Mouse (Mus musculus) thymus, postnatal 0 days (tissue): ENCODE data around the gene Jak1. TPM values are rescaled to one million over a fixed set of nuclear protein-coding genes. Genes with fewer than 3 reads are reported as not detected.
"Not testable (repeated sequence)": the region's sequence is repeated elsewhere in the genome, so short reads cannot be mapped to it uniquely, and the experiment has no call there.

ENCODE experiments used
- DNase-seq: peaks from one replicate; pipeline ENCODE4 v3.0.0-alpha.2; 2015; ENCODE audit warnings: low spot score
- polyA plus RNA-seq: library from polyadenylated mRNA; unstranded; fragments of >200 nt; fragmentation: Nextera tagmentation; extraction: Ambion mirVana; gene quantifications from 2 replicates; pipeline ENCODE4 v1.2.1, GENCODE M21; 2015

Jak1 gene
- polyA plus RNA-seq, 1 experiment from 2014 or later = 151 TPM

DNA sequence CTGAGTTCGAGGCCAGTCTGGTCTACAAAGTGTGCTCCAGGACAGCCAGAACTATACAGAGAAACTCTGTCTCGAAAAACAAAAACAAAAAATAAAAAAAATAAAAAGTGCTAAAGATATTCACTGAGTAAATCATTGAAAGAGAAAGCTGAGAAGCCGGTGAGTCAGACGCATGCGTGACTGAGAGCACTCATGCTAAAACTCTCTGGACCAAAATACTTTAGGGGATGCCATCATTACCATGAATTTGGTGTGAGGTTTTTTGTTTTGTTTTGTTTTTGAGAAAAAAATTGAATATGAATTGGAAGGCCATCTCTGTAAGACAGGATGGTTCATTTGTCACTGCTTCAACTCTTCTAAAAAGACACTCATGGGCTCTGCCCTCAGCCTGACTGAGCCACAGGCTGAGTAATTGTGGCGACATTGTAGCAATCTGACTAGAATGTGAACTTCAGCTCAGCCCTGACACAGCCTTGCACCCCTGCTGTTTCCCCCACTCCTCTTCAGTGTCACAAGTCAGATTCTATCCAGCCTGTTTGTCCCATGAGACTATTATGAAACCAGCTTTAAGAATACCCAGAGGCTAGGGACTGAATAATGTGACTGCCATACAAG, 11.5 kb upstream of the Jak1 start:
- no peak for DNase-seq

DNA sequence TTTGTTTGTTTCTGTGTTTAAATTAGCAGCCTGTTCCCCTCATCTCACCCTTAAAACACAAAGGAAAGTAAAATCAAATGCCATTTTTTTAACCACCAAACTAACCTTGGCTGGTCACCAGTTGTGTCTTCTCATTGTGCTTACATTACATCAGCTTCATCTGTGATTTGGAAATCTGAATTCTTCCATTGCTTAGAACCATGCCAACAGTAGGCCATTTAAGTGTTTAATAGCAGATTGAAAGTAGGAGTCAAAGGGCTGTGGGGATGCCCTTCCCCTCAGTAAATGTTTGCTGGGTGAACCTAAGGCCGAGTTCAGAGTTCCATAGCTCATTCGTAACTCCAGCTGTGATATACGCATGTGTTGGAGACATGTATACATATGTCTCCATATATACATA, 10.8 kb upstream of the Jak1 start:
- DNase-seq = no peak

DNA sequence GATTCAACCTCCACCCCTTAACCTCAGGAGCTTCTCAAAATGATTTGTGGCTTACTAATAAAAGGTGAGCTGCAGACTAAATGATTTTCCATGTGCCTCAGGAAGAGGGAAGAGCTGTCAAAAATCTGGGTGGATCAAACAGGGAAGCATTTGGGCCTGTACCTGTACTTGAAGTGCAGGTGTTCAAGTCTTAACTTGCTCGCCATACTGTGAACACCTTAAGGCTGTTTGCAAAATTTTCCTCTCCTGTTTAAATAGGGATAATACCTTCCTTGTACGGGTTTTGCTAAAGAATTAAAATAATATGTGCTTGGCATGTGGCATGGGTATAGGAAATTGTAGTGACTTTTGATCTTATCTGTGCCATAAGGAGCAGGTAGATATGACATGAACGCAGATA, 5.7 kb upstream of the Jak1 start:
- no peak for DNase-seq

DNA sequence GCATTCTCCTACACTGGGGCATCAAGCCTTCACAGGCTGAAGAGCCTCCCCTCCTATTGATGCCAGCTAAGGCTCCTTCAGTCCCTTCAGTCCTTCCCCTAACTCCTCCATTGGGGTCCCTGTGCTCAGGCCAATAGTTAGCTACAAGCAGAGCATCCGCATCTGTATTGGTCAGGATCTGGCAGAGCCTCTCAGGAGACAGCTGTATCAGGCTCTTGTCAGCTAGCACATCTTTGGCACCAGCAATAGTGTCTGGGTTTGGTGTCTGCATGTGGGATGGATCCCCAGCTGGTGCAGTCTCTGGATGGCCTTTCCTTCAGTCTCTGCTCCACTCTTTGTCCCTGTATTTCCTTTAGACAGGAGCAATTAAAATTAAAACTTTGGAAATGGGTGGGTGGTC, 3.4 kb upstream of the Jak1 start:
- DNase-seq = not testable (repeated sequence)

DNA sequence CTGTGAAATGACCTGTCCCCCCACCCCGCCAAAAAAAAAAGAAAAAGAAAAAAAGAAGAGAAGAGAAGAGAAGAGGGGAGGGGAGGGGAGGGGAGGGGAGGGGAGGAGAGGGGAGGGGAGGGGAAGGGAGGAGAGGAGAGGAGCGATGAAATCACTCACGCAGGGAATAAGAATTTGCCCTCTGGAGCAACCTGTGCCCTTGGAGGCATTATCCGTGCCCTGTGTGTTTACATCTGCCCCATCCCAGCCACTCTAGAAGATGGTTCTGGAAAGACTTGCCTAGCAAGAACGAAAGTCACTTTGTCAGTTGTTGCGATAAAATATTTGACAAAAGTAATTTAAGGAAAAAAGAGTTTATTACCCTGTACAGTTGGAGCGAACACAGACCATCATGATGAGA, 441 bp upstream of the Jak1 start:
- no peak for DNase-seq

DNA sequence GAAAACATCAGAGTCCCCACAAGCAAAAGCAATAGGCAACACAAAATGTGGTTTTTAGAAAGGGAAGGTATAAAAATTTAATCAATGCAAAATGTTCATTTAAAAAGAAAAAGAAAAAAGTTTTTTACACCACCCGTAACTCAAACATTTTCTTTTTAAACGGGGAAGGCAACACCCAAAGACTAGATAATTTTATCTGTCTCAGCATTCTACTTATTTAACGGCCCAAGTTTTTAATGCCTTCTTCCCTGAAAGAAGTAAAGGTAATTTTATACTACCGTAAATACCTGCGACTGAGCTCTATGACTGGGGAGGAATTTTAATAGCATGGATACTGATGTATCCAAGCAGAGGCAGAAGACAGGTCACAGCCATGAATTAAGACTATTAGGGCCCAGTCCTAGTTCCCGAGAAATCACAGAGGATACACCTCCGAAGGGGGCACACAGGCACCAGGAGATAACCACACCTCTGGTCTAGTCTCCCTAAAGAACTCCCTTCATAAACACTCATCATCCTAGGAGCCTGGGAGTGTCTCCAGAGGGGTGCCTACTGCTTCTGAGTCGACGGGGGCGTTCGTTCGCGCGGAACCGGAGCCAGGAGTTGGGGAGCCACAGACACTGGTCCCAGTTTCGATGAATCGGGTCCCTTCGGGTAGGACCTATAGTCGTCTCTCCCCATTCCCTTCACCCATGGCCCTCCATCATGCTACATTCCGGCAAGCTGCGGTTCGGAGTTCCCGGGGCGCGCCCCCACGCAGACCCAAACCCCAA, 928 bp downstream of the Jak1 start:
- DNase-seq = no peak

DNA sequence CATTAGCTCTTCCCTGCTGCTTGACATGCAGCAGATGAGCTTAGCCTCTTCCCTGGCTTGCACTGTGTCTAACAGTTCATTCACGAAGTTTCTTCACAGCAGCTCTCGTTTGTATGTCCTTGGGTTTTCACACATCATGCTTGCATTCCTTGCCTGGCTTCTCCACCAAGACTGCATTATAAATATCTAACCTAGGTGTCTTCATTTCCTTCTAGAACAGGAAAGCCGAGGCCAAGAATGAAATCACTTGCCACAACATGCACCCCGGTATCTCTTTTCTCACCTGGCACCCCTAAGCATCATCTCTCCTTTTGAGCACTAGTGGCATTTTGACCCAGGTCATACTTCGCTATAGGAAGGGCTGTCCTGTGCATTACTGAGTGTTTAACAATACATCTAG, 3.5 kb downstream of the Jak1 start:
- no peak for DNase-seq

DNA sequence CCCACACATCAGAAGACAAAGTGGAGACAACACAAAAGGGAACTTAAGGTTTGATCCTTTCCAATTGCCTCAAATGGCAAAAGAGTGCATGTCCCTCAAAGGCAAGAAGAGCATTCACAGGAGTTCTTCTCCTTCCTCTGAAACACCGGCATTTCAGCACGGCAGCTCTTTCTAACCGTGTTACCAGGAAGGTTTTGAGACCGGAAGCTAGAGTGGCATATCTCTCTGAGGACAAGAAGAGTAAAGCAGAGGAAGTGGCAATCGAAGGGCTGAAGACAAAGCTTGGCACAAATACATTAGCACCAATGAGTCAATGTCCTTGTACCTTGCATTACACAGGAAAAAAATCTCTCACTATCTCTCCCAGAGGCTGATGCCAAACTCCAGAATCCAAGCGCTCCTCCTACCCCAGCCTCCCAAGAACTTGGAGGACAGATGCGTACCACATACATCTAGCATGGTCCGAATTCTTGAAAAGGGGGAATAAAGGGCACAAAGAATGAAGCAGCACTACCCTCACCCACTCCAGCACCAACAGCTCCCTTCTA, 4.3 kb downstream of the Jak1 start:
- peak; percentile 72 for DNase-seq

DNA sequence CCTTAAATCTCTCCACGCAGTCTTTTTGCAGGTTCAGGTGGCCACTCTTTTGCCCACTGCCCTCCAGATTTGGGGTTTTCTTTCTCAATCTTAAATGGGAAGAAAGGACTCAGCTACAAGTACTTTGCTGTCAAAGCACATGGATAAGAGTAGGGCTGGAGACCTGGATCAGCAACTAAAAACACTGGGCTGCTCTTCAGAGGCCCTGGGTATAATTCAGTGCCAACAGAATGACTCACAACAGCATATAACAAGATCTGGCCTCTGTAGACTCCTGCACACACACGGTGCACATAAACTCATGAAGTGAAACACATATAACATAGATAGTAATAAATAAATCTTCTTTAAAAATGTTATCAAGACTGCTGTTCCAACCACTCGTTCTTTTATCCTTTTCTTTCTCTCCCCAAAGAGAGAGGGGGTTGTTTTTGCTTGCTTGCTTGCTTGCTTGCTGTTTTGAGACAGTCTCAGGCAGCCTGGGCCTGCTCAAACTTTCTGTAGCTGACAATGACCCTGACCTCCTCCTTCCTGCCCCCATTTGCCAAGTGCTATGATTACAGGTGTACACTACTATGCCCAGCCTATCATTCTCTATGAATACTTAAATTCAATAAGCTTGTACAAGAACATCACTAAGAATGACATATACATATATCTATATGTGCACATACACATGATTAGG, 8.4 kb downstream of the Jak1 start:
- no peak for DNase-seq

DNA sequence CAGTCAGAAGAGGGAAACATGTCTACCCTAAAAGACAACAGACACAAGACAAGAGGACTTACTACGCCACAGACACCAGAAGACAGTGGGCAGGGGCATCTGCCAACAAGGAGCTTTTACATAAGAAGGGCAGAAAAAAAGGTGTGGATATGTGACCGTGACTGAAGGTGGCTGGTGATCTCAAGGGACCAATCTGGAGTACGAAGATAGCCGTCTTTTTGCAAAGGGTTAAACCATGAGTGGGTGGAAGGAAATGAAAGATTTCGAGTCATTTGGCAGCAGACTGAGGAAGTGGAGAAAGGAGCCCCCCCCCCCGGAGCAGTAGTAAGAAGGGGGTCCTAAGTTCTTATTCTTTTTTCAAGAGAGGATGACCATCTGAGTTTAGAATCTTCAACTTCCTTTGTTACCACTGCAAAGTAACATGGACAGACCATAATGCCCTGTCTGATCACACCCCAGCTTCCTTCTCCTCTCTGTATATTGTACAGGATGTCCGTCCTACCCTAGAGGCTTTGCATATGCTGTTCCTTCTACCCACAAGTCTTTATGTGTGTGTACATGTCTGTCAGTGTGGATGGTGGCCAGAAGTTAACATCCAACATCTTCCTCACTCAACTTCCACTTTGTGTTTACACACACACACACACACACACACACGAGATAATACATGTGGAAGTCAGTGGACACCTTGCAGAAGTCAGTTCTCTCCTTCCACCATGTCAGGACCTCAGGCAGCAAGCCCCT, 10.3 kb downstream of the Jak1 start:
- DNase-seq = peak; percentile 49

DNA sequence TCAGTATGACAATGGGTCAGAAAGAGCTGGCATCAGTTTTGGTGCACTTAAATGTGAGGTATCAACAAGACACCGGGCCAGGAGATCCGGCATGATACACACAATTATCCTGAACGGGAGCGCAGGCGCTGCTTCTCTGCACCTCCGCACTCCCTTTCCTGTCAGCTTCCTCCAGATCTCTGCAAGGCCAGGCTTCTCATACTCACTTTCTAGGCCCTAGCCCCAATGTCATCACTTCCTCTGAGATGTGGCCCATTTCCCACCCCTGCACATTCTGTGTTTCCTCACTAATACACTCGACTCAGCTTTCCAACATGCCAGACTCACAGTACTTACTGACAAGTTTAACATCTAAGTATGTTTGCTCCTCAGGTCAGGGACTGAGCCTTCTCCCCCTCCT, 11.1 kb downstream of the Jak1 start:
- DNase-seq = peak; percentile 57

DNA sequence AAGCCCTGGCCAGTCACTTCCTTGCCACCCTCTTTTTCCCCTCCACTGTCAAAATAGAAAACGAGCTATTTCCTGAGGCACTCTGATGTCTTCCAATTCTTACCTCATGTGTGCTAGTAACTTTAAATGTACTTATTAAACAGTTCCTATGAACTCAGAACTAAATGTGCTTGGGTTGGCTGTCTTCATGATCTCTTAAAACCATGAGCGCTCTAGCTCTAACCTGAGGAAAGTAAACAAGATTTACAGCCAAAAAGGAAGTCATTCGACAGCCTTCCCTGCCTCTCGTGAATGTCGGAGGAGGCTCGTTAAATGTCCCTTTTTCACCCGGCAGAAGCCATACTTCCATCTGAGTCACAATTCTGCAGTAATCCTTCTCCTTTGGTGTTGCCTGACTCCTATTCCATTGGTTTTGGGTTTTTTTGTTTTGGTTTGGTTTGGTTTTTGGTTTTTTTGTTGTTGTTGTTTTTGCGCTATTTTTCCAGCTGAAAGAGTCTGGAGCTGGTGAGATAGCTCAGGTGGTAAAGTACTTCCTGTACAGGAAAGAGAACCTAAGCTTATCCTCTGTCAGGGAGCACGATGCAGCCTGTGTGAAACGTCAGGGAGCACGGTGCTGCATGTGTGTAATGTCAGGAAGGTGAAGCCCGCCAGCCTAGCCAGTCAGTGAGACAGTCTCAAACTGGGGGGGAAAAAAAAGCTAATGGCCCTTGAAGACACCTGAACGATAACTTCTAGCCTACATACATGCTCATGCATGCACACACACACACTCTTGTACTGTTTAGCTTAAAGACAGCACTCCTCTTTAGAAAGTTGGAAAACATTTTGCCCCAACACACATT, 12.1 kb downstream of the Jak1 start:
- peak; percentile 40 for DNase-seq

DNA sequence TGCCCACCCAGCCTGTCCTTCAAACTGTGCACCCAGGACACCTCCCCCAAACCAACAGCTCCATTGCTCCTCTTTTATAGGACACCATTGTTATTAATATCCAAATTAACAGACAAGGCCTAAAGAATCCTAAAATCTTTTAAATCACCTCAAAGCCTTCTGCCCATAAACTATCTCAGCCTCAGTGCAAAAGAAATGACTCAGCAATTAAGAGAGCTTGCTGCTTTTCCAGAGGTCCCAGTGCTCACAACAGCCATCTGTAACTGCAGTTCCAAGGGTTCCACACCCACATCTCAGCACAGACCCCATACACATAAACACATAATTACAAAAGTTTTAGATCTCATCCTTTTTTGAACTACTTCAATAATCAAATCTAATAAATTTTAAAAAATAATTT, 13.1 kb downstream of the Jak1 start:
- no peak for DNase-seq

DNA sequence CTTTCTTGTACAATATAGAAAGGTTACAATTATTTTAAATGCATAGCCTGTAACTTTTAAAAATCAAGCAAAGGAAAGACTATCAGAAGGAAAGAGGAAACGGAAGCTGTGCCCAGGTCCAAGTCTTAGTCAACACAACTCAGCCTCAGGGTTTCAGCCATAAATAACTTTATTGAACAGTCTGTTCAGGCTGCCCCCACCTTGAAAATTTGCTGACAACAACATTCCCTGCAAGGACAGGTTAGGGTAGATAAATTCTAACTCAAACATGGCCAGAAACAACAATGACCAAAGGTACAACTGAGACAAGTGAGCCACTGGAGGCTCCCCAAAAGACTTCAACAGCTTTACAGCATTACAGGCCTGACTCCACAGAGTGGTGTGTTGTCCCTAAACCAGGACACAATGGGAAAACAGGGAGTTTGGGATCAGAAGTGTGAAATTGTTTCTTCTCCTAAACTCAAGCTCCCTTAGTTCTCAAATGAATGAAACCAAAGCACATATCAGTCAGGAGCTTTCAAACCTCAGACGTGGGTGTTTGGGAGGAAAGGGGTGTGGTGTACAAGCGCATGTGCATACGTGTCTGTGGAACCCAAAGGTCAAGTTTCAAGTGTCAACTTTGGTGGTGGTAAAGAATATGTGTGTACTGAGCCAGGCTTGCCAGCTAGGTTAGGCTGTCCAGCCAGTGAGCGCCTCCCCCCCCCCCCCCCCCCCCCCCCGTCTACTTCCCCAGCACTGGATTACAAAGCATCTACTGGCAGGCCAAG, 14.9 kb downstream of the Jak1 start:
- DNase-seq = no peak

DNA sequence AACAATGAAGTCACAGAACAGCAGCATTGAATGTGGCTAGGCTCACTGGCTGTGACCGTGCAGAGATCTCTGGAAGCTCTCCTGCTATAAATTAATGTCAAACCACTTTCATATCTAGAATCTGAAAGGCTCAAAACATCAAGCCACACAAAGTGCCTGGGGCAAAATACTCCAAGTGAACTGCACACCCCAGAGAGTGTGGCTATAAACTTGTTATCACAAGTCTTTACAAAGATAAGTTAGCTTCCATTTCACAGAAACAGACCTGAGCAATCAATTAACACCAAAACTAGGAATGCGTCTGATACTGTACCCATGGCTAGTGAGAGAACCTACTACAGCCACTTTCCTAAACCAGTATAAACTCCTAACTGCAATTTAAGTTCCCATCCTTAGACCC, 17.7 kb downstream of the Jak1 start:
- no peak for DNase-seq

DNA sequence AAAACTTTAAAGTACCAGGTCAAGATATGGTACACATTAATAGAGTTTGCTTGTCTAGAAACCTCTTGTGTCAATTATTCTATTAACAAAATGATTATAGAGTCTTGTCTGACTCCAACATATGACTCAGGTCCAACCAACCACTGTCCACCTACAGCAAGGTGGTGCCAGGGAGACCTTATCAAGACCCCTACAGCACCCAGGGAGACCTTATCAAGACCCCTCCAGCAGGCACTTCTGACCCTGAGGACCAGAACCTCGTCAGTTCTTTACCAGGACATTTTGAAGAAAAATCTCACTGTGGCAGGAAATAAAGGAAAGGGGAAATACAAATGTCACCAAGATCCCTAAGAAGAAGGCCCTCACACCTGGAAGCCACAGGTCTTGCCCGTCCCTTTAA, 18.5 kb downstream of the Jak1 start:
- no peak for DNase-seq

DNA sequence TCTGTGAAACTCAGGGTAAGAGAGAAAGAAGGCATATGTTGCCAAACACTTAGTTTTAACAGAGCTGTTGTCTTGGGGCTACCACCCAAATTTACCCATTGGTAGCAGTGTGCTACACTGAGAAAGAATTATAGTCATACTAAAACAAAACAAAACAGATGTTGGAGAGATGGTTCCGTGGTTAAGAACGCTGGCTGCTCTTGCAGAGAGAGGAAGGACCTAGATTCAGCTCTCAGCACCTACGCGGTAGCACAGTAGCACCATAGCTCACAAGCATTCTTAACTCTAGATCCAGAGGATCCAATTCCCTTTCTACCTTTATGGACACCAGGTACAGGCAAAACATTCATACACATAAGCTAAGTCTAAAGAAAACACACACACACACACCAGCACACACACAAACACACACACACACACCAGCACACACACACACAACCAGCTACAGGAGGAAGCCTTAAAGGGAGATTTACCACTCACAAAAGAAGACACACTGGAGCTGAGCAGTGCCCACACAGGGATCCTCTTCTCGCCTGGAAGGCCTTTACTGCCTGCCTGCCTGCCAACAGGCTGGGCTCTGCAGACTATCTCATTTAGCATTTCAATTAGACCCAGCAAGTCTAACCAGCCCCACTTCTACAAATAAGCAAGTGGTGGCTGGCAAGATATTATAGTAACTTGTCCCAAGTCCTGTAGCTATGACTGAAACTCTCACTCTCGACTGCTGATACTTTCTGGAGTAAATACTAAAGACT, 20.6 kb downstream of the Jak1 start:
- peak; percentile 37 for DNase-seq

DNA sequence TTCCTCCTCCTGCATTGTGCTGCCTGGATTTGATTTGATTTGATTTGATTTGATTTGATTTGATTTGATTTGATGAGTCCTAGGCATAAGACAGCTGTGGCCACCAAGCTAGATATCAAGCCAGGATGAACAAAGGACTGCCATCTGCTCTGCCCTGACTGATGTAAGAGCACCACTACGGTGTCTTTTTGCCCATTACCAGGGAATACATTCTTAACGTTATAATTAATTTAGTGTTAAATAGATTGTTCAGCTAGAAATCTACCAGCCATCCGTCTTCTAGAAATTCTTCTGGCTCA, 24.3 kb downstream of the Jak1 start:
- no peak for DNase-seq

DNA sequence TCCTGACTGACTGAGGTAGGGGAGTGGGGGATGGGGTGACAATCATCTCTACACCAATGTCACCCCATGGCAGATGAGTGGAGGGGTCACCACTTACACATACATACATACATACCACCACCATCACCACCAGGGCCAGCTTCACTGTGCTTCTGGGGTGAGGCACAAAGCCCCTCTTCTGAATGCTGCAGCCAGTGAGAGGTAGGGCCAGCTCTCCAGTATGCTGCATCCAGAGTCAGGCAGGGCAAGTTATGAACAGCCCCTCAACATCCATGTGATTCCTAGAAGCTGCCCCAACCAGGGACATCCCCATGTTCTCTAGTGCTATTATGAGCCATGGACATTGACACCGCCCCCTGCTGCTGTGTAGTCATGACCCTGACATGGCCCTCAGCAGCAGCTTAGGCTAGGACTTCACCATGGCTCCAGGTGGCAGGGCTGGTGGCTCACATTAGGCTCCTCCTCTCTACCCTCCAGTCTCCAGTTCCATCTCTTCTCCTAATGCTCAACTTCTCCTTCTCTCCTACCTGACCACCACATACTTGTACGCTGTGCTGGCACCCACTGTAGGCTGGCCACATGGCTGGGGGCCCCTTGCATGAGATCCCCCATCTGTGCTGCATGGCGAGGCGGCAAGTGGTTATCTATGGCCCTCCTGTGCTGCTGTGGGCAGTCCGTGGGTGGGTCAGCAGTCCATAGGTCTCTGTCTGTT, 24.8 kb downstream of the Jak1 start:
- no peak for DNase-seq
